In the genomic region with DNA sequence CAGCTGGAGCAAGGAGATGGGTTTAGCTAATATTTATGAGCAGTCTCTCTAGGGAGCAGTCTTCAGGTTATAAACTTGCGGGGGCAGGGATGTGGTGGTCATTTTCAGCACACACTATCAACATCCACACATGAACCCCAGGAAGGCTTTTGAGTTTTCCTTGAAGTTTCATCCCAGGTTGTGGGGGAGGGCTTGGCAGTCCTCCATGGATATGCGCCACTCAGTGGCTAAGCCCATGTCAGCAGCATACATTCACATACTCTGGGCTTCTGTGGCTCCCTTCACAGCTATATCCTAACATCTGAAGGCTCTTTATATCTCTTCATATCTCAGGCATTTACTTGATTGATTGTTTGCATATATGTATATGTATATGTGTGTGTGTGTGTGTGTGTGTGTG, we compare ENCODE assay signal across 18 mouse cellular contexts. TPM values are rescaled to one million over a fixed set of nuclear protein-coding genes. Genes with fewer than 3 reads are reported as not detected.
DNase-seq lines count a peak whose midpoint lies in the region; ATAC-seq and TF ChIP-seq lines count a peak whose summit lies in the region.
"Had no signal": no experiment of that assay in that cellular context is flagged by ENCODE, and none has a peak within 500 bp of the region (broad histone marks: within the 10 kb centered on the region; RNA-seq: fewer than 3 reads in every experiment).

No protein-coding gene starts in this region.

- TF ChIP-seq RAD21 in MEL (IDR thresholded peaks at IDR 0.05; ENCODE audit: low read depth, low read length): no peak

- TF ChIP-seq POLR2A in ES-Bruce4 (IDR thresholded peaks at IDR 0.05; ENCODE audit: insufficient read depth, low read length) (no peak), MEL (IDR thresholded peaks at IDR 0.05; ENCODE audit: control insufficient read depth in 1 of 2, insufficient read depth in 1 of 2, low read depth in 1 of 2, low read length in 2 of 2, poor library complexity in 1 of 2) (no peak)

- no peak overlapping the region for H3K27ac ChIP-seq in kidney, embryonic 14.5 days (ENCODE audit: low read depth, low read length)
- H3K27ac ChIP-seq in ES-Bruce4 (ENCODE audit: insufficient read depth, low read length) (no peak overlapping the region), MEL (ENCODE audit: control insufficient read depth, low read depth, low read length) (no peak overlapping the region)
- H3K27ac ChIP-seq in lung, embryonic 16.5 days (ENCODE audit: low read length): peak overlapping the region; percentile 30; the same call in 1 of the 2 replicates
- H3K27ac ChIP-seq: limb, embryonic 12.5 days; neural tube, embryonic 12.5 days had no signal

- no peaks in the 10 kb centered on the region for H3K79me2 ChIP-seq in MEL (ENCODE audit: control insufficient read depth, insufficient read depth, low read length, poor library complexity)

- ATAC-seq in kidney, embryonic 14.5 days (ENCODE audit: low FRiP score, low TSS enrichment): no peak
- ATAC-seq in lung, embryonic 16.5 days (ENCODE audit: low read depth): 0 out of 2 replicates have a peak, but pooled peaks have one; percentile 52

- no peak overlapping the region for H3K4me3 ChIP-seq in kidney, embryonic 14.5 days (ENCODE audit: low read length)
- H3K4me3 ChIP-seq in ES-Bruce4 (ENCODE audit: low read depth, low read length) (no peak overlapping the region), MEL (ENCODE audit: control insufficient read depth in 1 of 2, insufficient read depth in 1 of 2, low read depth in 2 of 2, low read length in 2 of 2) (no peak overlapping the region)
- H3K4me3 ChIP-seq in lung, embryonic 16.5 days (ENCODE audit: low read length): no peak overlapping the region
- H3K4me3 ChIP-seq: limb, embryonic 12.5 days; megakaryocyte, embryonic 14.5 days; neural tube, embryonic 12.5 days had no signal

- no peaks in the 10 kb centered on the region for H3K9me3 ChIP-seq in kidney, embryonic 14.5 days (ENCODE audit: control insufficient read depth, low read length)
- H3K9me3 ChIP-seq in ES-Bruce4 (replicated peaks; ENCODE audit: control insufficient read depth, insufficient read depth, low read length, poor library complexity, severe bottlenecking) (no peaks in the 10 kb centered on the region), MEL (replicated peaks; ENCODE audit: insufficient read depth, low read length) (no peaks in the 10 kb centered on the region)
- no peaks in the 10 kb centered on the region for H3K9me3 ChIP-seq in lung, embryonic 16.5 days (ENCODE audit: control insufficient read depth, low read length)
- H3K9me3 ChIP-seq: G1E; neural tube, embryonic 12.5 days had no signal

- H3K27me3 ChIP-seq in kidney, embryonic 14.5 days (ENCODE audit: control insufficient read depth, insufficient read depth, low read length): no peaks in the 10 kb centered on the region
- no peaks in the 10 kb centered on the region for H3K27me3 ChIP-seq in ES-Bruce4 (ENCODE audit: control insufficient read depth, insufficient read depth, low read length, poor library complexity, severe bottlenecking)
- H3K27me3 ChIP-seq in MEL (ENCODE audit: control insufficient read depth in 1 of 2, insufficient read depth in 2 of 2, low read length in 2 of 2): no peaks in the 10 kb centered on the region
- H3K27me3 ChIP-seq in lung, embryonic 16.5 days (ENCODE audit: control insufficient read depth, insufficient read depth, low read depth, low read length): no peaks in the 10 kb centered on the region
- H3K27me3 ChIP-seq: limb, embryonic 12.5 days; neural tube, embryonic 12.5 days had no signal

- no peak overlapping the region for H3K4me2 ChIP-seq in kidney, embryonic 14.5 days (replicated peaks; ENCODE audit: low read depth, low read length)
- H3K4me2 ChIP-seq in lung, embryonic 16.5 days (ENCODE audit: low read depth, low read length): no peak overlapping the region
- H3K4me2 ChIP-seq: limb, embryonic 12.5 days; neural tube, embryonic 12.5 days had no signal

- no peak for TF ChIP-seq EP300 in ES-Bruce4 (IDR thresholded peaks at IDR 0.05; ENCODE audit: insufficient read depth, low read depth, low read length)
- no peak for TF ChIP-seq EP300 in MEL (IDR thresholded peaks at IDR 0.05; ENCODE audit: low read depth in 1 of 2, low read length in 2 of 2)

- no peak overlapping the region for H3K9ac ChIP-seq in kidney, embryonic 14.5 days (ENCODE audit: low read depth, low read length)
- H3K9ac ChIP-seq in ES-Bruce4 (ENCODE audit: low read depth, poor library complexity, severe bottlenecking): no peak overlapping the region
- H3K9ac ChIP-seq in MEL (ENCODE audit: control insufficient read depth, low read depth, low read length, poor library complexity, severe bottlenecking): no peak overlapping the region
- no peak overlapping the region for H3K9ac ChIP-seq in lung, embryonic 16.5 days (ENCODE audit: low read length)
- H3K9ac ChIP-seq: limb, embryonic 12.5 days; neural tube, embryonic 12.5 days had no signal

- no peaks in the 10 kb centered on the region for H3K36me3 ChIP-seq in kidney, embryonic 14.5 days (ENCODE audit: control insufficient read depth, insufficient read depth, low read length)
- no peaks in the 10 kb centered on the region for H3K36me3 ChIP-seq in ES-Bruce4 (ENCODE audit: control insufficient read depth, insufficient read depth, low read length, poor library complexity, severe bottlenecking)
- peaks cover 0 to 40% of the 10 kb centered on the region in 2 experiments; a peak in 2 of 4 replicates for H3K36me3 ChIP-seq in MEL (ENCODE audit: control insufficient read depth in 1 of 2, insufficient read depth in 2 of 2, low read length in 2 of 2)
- no peaks in the 10 kb centered on the region for H3K36me3 ChIP-seq in lung, embryonic 16.5 days (ENCODE audit: control insufficient read depth, insufficient read depth, low read length)
- H3K36me3 ChIP-seq: G1E; limb, embryonic 12.5 days; neural tube, embryonic 12.5 days had no signal

- H3K4me1 ChIP-seq in kidney, embryonic 14.5 days (ENCODE audit: control insufficient read depth, insufficient read depth, low read length): no peaks in the 10 kb centered on the region
- H3K4me1 ChIP-seq in ES-Bruce4 (ENCODE audit: control insufficient read depth, insufficient read depth, low read length) (peaks cover 4% of the 10 kb centered on the region), MEL (ENCODE audit: control insufficient read depth in 1 of 2, insufficient read depth in 2 of 2, low read length in 2 of 2) (peaks cover 8 to 50% of the 10 kb centered on the region in 2 experiments)
- no peaks in the 10 kb centered on the region for H3K4me1 ChIP-seq in lung, embryonic 16.5 days (replicated peaks; ENCODE audit: control insufficient read depth, insufficient read depth, low read length)
- H3K4me1 ChIP-seq: neural tube, embryonic 12.5 days had no signal

- peak; percentile 13 for DNase-seq in kidney, postnatal 14 days
- DNase-seq in MEL (ENCODE audit: low read depth, low spot score): no peak
- no peak for DNase-seq in thymus, postnatal 0 days (ENCODE audit: low spot score)
- DNase-seq in thymus, postnatal 4 days: no peak
- no peak for DNase-seq in spleen, adult 12 weeks (ENCODE audit: low spot score)
- DNase-seq: adrenal gland, adult 2 months; cerebellum, adult 18-20 months; kidney, adult 8-10 months had no signal

- 58% methylated on average over 2 of the region's 2 CpGs for WGBS in kidney, embryonic 14.5 days
- 52% methylated on average over 2 of the region's 2 CpGs for WGBS in lung, embryonic 16.5 days

- peak; percentile 9 for TF ChIP-seq CTCF in ES-Bruce4 (IDR thresholded peaks at IDR 0.05; ENCODE audit: low read depth, low read length)
- TF ChIP-seq CTCF in MEL (IDR thresholded peaks at IDR 0.05 in 2 of 3, conservative IDR thresholded peaks at IDR 0.05 in 1 of 3; ENCODE audit: control insufficient read depth in 1 of 3, insufficient read depth in 1 of 3, low read depth in 2 of 3, low read length in 3 of 3, poor library complexity in 1 of 3, severe bottlenecking in 1 of 3): peak in 1 of 3 experiments; percentile 32; a peak in 2 of 6 replicates

TF ChIP-seq in MEL, 35 proteins besides CTCF, POLR2A, EP300 and RAD21:
- no peak for TF ChIP-seq CHD1 (IDR thresholded peaks at IDR 0.05; ENCODE audit: low read depth, low read length)
- peak; percentile 40 for TF ChIP-seq SMC3 (IDR thresholded peaks at IDR 0.05; ENCODE audit: low read depth, low read length)
- no peak for TF ChIP-seq MYC (IDR thresholded peaks at IDR 0.05; ENCODE audit: low read depth, low read length)
- no peak for TF ChIP-seq JUND (IDR thresholded peaks at IDR 0.05; ENCODE audit: low read depth, low read length)
TF ChIP-seq in MEL: peak in this region for 1.

RNA-seq across cellular contexts. Expression of gene Csf2, which starts 46.3 kb away (rescaled TPM):
- polyA plus RNA-seq in kidney, embryonic 14.5 days (2014; fragmentation: Nextera tagmentation; extraction: Ambion mirVana): not detected in 2 replicates
- polyA plus RNA-seq in ES-Bruce4 (2011; ENCODE audit: insufficient read depth, insufficient read length, low read depth, missing spikeins): not detected in 2 replicates
- total RNA-seq in MEL (2012; rRNA removed): not detected in 2 replicates
- polyA plus RNA-seq in MEL (2012; ENCODE audit: insufficient read depth in 1 of 2, insufficient read length in 2 of 2, low read depth in 1 of 2, low replicate concordance in 2 of 2, missing spikeins in 1 of 2): under 1 TPM in 1 of 2 experiments, not detected in 1; 0.15 TPM
- polyA plus RNA-seq in lung, embryonic 16.5 days (2015; fragmentation: Nextera tagmentation; extraction: Ambion mirVana): 1.2 and 2.5 TPM in 2 replicates
- 1.1 and 1.3 TPM in 2 replicates for polyA plus RNA-seq in thymus, postnatal 0 days (2015; fragmentation: Nextera tagmentation; extraction: Ambion mirVana)
- total RNA-seq: adrenal gland, adult 2 months; heart, postnatal 10 days had no signal
- polyA plus RNA-seq: adrenal gland, adult 2 months; embryonic facial prominence, embryonic 11.5 days; G1E; limb, embryonic 12.5 days; neural tube, embryonic 12.5 days; urinary bladder, adult 2 months had no signal
